Mouse (Mus musculus): ENCODE results near the gene Olfr190. TPM values are rescaled to one million over a fixed set of nuclear protein-coding genes. Genes with fewer than 3 reads are reported as not detected.

Olfr190 gene
- total RNA-seq, 1 experiment = not detected

GRCm38 (mm10) chr16:59047579-59047978 lies 30.2 kb downstream of the Olfr190 start:
- no peaks in the 10 kb centered on the region for H3K4me1 ChIP-seq (ENCODE audit: control insufficient read depth in 2 of 2, insufficient read depth in 2 of 2, low read length in 2 of 2, poor library complexity in 1 of 2)
- no peaks in the 10 kb centered on the region for H3K9me3 ChIP-seq (ENCODE audit: control insufficient read depth, insufficient read depth, low read depth, low read length)
- no peaks in the 10 kb centered on the region for H3K36me3 ChIP-seq (ENCODE audit: control insufficient read depth, insufficient read depth, low read length, poor library complexity, severe bottlenecking)
- H3K9ac ChIP-seq (ENCODE audit: insufficient read depth, low read depth, low read length, poor library complexity, severe bottlenecking) = no peak overlapping the region
- no peak for DNase-seq (ENCODE audit: low read depth, low spot score)
- in situ Hi-C loops (cut with MboI; ENCODE audit: low sequenced_read_pairs in 2 of 2, unreplicated experiment in 2 of 2) = no loop called here
- H3K27ac ChIP-seq (ENCODE audit: insufficient read depth, low read depth, low read length, poor library complexity, severe bottlenecking) = no peak overlapping the region
- H3K4me3 ChIP-seq (ENCODE audit: insufficient read depth in 1 of 2, low read depth in 1 of 2, low read length in 2 of 2, poor library complexity in 1 of 2, severe bottlenecking in 1 of 2) = no peak overlapping the region
- TF ChIP-seq ZNF384 (IDR thresholded peaks at IDR 0.05; ENCODE audit: low read depth, low read length) (no peak), HCFC1 (IDR thresholded peaks at IDR 0.05; ENCODE audit: borderline replicate concordance, insufficient read depth, low read length) (no peak), MAFK (IDR thresholded peaks at IDR 0.05; ENCODE audit: insufficient read depth, low read depth, low read length) (no peak), CHD2 (IDR thresholded peaks at IDR 0.05; ENCODE audit: low read depth, low read length) (no peak), ZC3H11A (IDR thresholded peaks at IDR 0.05; ENCODE audit: borderline replicate concordance, low read depth, low read length) (no peak)

DNA sequence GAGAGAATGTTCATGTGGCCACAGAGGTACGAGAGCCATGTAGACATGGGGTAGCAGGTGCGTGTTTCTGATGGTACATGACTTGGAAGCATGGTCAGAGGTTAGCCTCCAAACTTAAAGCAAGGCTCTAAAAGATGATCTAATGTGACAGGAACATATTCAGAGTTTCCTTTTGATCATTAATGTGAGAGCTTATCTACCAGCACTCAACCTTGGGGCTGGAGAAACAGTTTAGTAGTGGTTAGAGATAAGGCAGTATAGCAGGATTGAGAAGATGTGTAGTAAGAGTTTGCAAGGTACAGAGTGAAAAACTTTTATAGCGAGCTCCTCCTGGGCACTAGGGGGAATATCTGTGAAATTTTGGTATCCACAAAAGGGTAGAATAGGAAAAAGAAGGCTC lies 32.0 kb downstream of the Olfr190 start:
- Histone ChIP-seq H3K9me3 (ENCODE audit: control insufficient read depth, insufficient read depth, low read depth, low read length) (no peaks in the 10 kb centered on the region), H3K9ac (ENCODE audit: insufficient read depth, low read depth, low read length, poor library complexity, severe bottlenecking) (no peak overlapping the region), H3K27ac (ENCODE audit: insufficient read depth, low read depth, low read length, poor library complexity, severe bottlenecking) (no peak overlapping the region), H3K36me3 (ENCODE audit: control insufficient read depth, insufficient read depth, low read length, poor library complexity, severe bottlenecking) (no peaks in the 10 kb centered on the region), H3K4me3 (ENCODE audit: insufficient read depth in 1 of 2, low read depth in 1 of 2, low read length in 2 of 2, poor library complexity in 1 of 2, severe bottlenecking in 1 of 2) (no peak overlapping the region), H3K4me1 (ENCODE audit: control insufficient read depth in 2 of 2, insufficient read depth in 2 of 2, low read length in 2 of 2, poor library complexity in 1 of 2) (no peaks in the 10 kb centered on the region)
- in situ Hi-C loops (cut with MboI; ENCODE audit: low sequenced_read_pairs in 2 of 2, unreplicated experiment in 2 of 2) = no loop called here
- no peak for DNase-seq (ENCODE audit: low read depth, low spot score)
- TF ChIP-seq CHD2 (IDR thresholded peaks at IDR 0.05; ENCODE audit: low read depth, low read length) (no peak), ZNF384 (IDR thresholded peaks at IDR 0.05; ENCODE audit: low read depth, low read length) (no peak), ZC3H11A (IDR thresholded peaks at IDR 0.05; ENCODE audit: borderline replicate concordance, low read depth, low read length) (no peak), HCFC1 (IDR thresholded peaks at IDR 0.05; ENCODE audit: borderline replicate concordance, insufficient read depth, low read length) (no peak), MAFK (IDR thresholded peaks at IDR 0.05; ENCODE audit: insufficient read depth, low read depth, low read length) (no peak)

- Histone ChIP-seq H3K9me3 (ENCODE audit: control insufficient read depth, insufficient read depth, low read depth, low read length) (no peaks in the 10 kb centered on the region), H3K4me3 (ENCODE audit: insufficient read depth in 1 of 2, low read depth in 1 of 2, low read length in 2 of 2, poor library complexity in 1 of 2, severe bottlenecking in 1 of 2) (no peak within 1 kb of the TSS), H3K36me3 (ENCODE audit: control insufficient read depth, insufficient read depth, low read length, poor library complexity, severe bottlenecking) (no peaks in the 10 kb centered on the region), H3K4me1 (ENCODE audit: control insufficient read depth in 2 of 2, insufficient read depth in 2 of 2, low read length in 2 of 2, poor library complexity in 1 of 2) (no peaks in the 10 kb centered on the region), H3K27ac (ENCODE audit: insufficient read depth, low read depth, low read length, poor library complexity, severe bottlenecking) (no peak within 1 kb of the TSS), H3K9ac (ENCODE audit: insufficient read depth, low read depth, low read length, poor library complexity, severe bottlenecking) (no peak within 1 kb of the TSS)
- DNase-seq (ENCODE audit: low read depth, low spot score) = no peak
- no peak for TF ChIP-seq HCFC1 (IDR thresholded peaks at IDR 0.05; ENCODE audit: borderline replicate concordance, insufficient read depth, low read length)
- TF ChIP-seq ZC3H11A (IDR thresholded peaks at IDR 0.05; ENCODE audit: borderline replicate concordance, low read depth, low read length) = no peak
- TF ChIP-seq MAFK (IDR thresholded peaks at IDR 0.05; ENCODE audit: insufficient read depth, low read depth, low read length) = no peak
- no peak for TF ChIP-seq ZNF384 (IDR thresholded peaks at IDR 0.05; ENCODE audit: low read depth, low read length)
- TF ChIP-seq CHD2 (IDR thresholded peaks at IDR 0.05; ENCODE audit: low read depth, low read length) = no peak
- in situ Hi-C loops (cut with MboI; ENCODE audit: low sequenced_read_pairs in 2 of 2, unreplicated experiment in 2 of 2) = no loop called here
Observed at GRCm38 (mm10) chr16:59039710-59040109, 38.1 kb downstream of the Olfr190 start, which contains the start of gene Olfr187. TSS of gene Olfr187 (minus strand) at chr16:59039767.

- Histone ChIP-seq H3K27ac (ENCODE audit: insufficient read depth, low read depth, low read length, poor library complexity, severe bottlenecking) (no peak within 1 kb of the TSS), H3K4me1 (ENCODE audit: control insufficient read depth in 2 of 2, insufficient read depth in 2 of 2, low read length in 2 of 2, poor library complexity in 1 of 2) (no peaks in the 10 kb centered on the region), H3K36me3 (ENCODE audit: control insufficient read depth, insufficient read depth, low read length, poor library complexity, severe bottlenecking) (no peaks in the 10 kb centered on the region), H3K9me3 (ENCODE audit: control insufficient read depth, insufficient read depth, low read depth, low read length) (no peaks in the 10 kb centered on the region), H3K4me3 (ENCODE audit: insufficient read depth in 1 of 2, low read depth in 1 of 2, low read length in 2 of 2, poor library complexity in 1 of 2, severe bottlenecking in 1 of 2) (no peak within 1 kb of the TSS), H3K9ac (ENCODE audit: insufficient read depth, low read depth, low read length, poor library complexity, severe bottlenecking) (no peak within 1 kb of the TSS)
- in situ Hi-C loops (cut with MboI; ENCODE audit: low sequenced_read_pairs in 2 of 2, unreplicated experiment in 2 of 2) = no loop called here
- no peak for DNase-seq (ENCODE audit: low read depth, low spot score)
- TF ChIP-seq ZNF384 (IDR thresholded peaks at IDR 0.05; ENCODE audit: low read depth, low read length) (no peak), MAFK (IDR thresholded peaks at IDR 0.05; ENCODE audit: insufficient read depth, low read depth, low read length) (no peak), HCFC1 (IDR thresholded peaks at IDR 0.05; ENCODE audit: borderline replicate concordance, insufficient read depth, low read length) (no peak), CHD2 (IDR thresholded peaks at IDR 0.05; ENCODE audit: low read depth, low read length) (no peak), ZC3H11A (IDR thresholded peaks at IDR 0.05; ENCODE audit: borderline replicate concordance, low read depth, low read length) (no peak)
Observed at GRCm38 (mm10) chr16:59030191-59030590, 47.6 kb downstream of the Olfr190 start, which contains the start of gene Olfr186. TSS of gene Olfr186 (minus strand) at chr16:59030291.

Other genes with a start within 250 kb of the Olfr190 start
- gene Olfr177, start 203.2 kb downstream of the Olfr190 start, total RNA-seq (2012; rRNA removed) = not detected in 2 replicates
- not detected in 2 replicates for gene Olfr178, start 185.9 kb downstream of the Olfr190 start, total RNA-seq (2012; rRNA removed)
- gene Olfr181, start 149.2 kb downstream of the Olfr190 start, total RNA-seq (2012; rRNA removed) = not detected in 2 replicates
- not detected in 2 replicates for gene Olfr180, start 148.6 kb downstream of the Olfr190 start, total RNA-seq (2012; rRNA removed)
- not detected in 2 replicates for gene Olfr183, start 82.6 kb downstream of the Olfr190 start, total RNA-seq (2012; rRNA removed)
- gene Olfr186, start 47.7 kb downstream of the Olfr190 start, total RNA-seq (2012; rRNA removed) = not detected in 2 replicates
- not detected in 2 replicates for gene Olfr187, start 38.2 kb downstream of the Olfr190 start, total RNA-seq (2012; rRNA removed)
- not detected in 2 replicates for gene Olfr191, start 11.8 kb upstream of the Olfr190 start, total RNA-seq (2012; rRNA removed)
- not detected in 2 replicates for gene Olfr193, start 33.9 kb upstream of the Olfr190 start, total RNA-seq (2012; rRNA removed)
- not detected in 2 replicates for gene Olfr194, start 43.1 kb upstream of the Olfr190 start, total RNA-seq (2012; rRNA removed)
- gene Olfr195, start 69.0 kb upstream of the Olfr190 start, total RNA-seq (2012; rRNA removed) = not detected in 2 replicates
- not detected in 2 replicates for gene Olfr196, start 92.4 kb upstream of the Olfr190 start, total RNA-seq (2012; rRNA removed)
- gene Olfr198, start 125.5 kb upstream of the Olfr190 start, total RNA-seq (2012; rRNA removed) = not detected in 2 replicates
- gene Olfr199, start 141.8 kb upstream of the Olfr190 start, total RNA-seq (2012; rRNA removed) = not detected in 2 replicates
- gene Olfr201, start 194.6 kb upstream of the Olfr190 start, total RNA-seq (2012; rRNA removed) = not detected in 2 replicates
- not detected in 2 replicates for gene Olfr202, start 208.8 kb upstream of the Olfr190 start, total RNA-seq (2012; rRNA removed)
- not detected in 2 replicates for gene Olfr203, start 220.9 kb upstream of the Olfr190 start, total RNA-seq (2012; rRNA removed)
- not detected in 2 replicates for gene Olfr204, start 240.2 kb upstream of the Olfr190 start, total RNA-seq (2012; rRNA removed)